Mouse (Mus musculus) limb, embryonic 11.5 days (tissue): Measurements from ENCODE around the gene Gng10. TPM values are rescaled to one million over a fixed set of nuclear protein-coding genes. Genes with fewer than 3 reads are reported as not detected.

ENCODE experiments used
- ATAC-seq: fragments of 200-750 bp; cut with Nextera tagmentation; 2 replicates; pipeline ENCODE4 v1.8.0; 2017; ENCODE audit warnings: low read depth; ENCODE audit not compliant: insufficient number of reproducible peaks, low FRiP score, low TSS enrichment
- DNase-seq: peaks from one replicate; pipeline ENCODE4 v3.0.0-alpha.2; 2015; ENCODE audit warnings: low spot score
- H3K27ac ChIP-seq: fragments of 300-500 bp; sonication (generic); replicated peaks from 2 replicates; pipeline ENCODE4 v1.5.1; 2014; ENCODE audit warnings: low read depth, mild to moderate bottlenecking, low read length
- H3K27me3 ChIP-seq: fragments of 300-500 bp; sonication (generic); 2 replicates; pipeline ENCODE4 v1.6.1; 2014; ENCODE audit warnings: mild to moderate bottlenecking, low read length, mixed read lengths; ENCODE audit not compliant: control insufficient read depth, insufficient read depth
- H3K36me3 ChIP-seq: fragments of 300-500 bp; sonication (generic); 2 replicates; pipeline ENCODE4 v1.6.1; 2014; ENCODE audit warnings: mild to moderate bottlenecking, low read length, moderate library complexity, mixed read lengths; ENCODE audit not compliant: control insufficient read depth, insufficient read depth
- H3K4me1 ChIP-seq: fragments of 300-500 bp; sonication (generic); 2 replicates; pipeline ENCODE4 v1.6.1; 2014; ENCODE audit warnings: low read length, mixed read lengths; ENCODE audit not compliant: control insufficient read depth, insufficient read depth
- H3K4me2 ChIP-seq: fragments of 300-500 bp; sonication (generic); 2 replicates; pipeline ENCODE4 v1.6.1; 2014; ENCODE audit warnings: low read depth, mild to moderate bottlenecking, moderate library complexity; ENCODE audit not compliant: severe bottlenecking
- H3K4me3 ChIP-seq: fragments of 300-500 bp; sonication (generic); 2 replicates; pipeline ENCODE4 v1.5.1; 2014; ENCODE audit warnings: low read depth, low read length
- H3K9ac ChIP-seq: fragments of 300-500 bp; sonication (generic); 2 replicates; pipeline ENCODE4 v1.6.1; 2014; ENCODE audit warnings: mild to moderate bottlenecking, low read length
- H3K9me3 ChIP-seq: fragments of 300-500 bp; sonication (generic); 2 replicates; pipeline ENCODE4 v1.6.1; 2016; ENCODE audit warnings: low read length; ENCODE audit not compliant: control insufficient read depth
- WGBS: fragments of 180-500 bp; shearing (Covaris S2); extraction: QIAGEN DNeasy Blood & Tissue Kit; methylation state at CpG from one replicate; pipeline ENCODE4 v1.1.7; 2014; 5-methylcytosine and 5-hydroxymethylcytosine counted together
- polyA plus RNA-seq: library from polyadenylated mRNA; unstranded; fragments of >200 nt; fragmentation: Nextera tagmentation; extraction: Ambion mirVana; gene quantifications from 2 replicates; pipeline ENCODE4 v1.2.1, GENCODE M21; 2014

The Gng10 gene
- polyA plus RNA-seq, 1 experiment from 2014 or later = 124 TPM

DNA sequence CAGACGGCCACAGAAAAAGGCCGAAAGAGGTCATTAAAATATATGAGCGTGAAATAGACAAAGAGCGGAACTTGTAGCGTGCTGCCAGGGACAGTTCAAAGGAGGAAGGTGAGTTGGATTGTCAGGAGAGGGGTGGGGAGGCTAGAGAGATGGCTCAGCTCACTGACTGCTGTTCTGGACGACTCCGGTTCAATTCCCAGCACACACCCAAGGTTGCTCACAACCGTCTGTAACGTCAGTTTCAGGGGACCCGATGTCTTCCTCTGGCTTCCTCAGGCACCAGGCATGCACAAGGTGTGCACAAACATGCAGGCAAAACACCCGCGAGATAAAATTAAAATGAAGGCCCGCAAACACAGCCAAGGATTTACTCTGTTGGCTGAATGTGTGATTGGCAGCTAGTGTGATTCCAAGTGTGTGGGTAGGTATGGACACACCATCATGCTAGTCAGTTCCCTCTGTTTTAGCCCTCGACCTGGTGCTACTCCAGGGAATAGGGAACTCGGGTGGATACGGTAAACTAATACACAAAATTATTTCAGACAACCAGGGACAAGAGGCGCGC is 980 bp downstream of the Gng10 start:
- ATAC-seq = no peak
- Histone ChIP-seq H3K4me1 (no peaks in the 10 kb centered on the region), H3K4me3 (peak overlapping the region; percentile 82), H3K9ac (peak overlapping the region; percentile 92), H3K4me2 (peak overlapping the region; percentile 66), H3K36me3 (no peaks in the 10 kb centered on the region), H3K27ac (no peak overlapping the region), H3K9me3 (no peaks in the 10 kb centered on the region), H3K27me3 (no peaks in the 10 kb centered on the region)
- no peak for DNase-seq
- 62% methylated on average over 18 of the region's 18 CpGs for WGBS

DNA sequence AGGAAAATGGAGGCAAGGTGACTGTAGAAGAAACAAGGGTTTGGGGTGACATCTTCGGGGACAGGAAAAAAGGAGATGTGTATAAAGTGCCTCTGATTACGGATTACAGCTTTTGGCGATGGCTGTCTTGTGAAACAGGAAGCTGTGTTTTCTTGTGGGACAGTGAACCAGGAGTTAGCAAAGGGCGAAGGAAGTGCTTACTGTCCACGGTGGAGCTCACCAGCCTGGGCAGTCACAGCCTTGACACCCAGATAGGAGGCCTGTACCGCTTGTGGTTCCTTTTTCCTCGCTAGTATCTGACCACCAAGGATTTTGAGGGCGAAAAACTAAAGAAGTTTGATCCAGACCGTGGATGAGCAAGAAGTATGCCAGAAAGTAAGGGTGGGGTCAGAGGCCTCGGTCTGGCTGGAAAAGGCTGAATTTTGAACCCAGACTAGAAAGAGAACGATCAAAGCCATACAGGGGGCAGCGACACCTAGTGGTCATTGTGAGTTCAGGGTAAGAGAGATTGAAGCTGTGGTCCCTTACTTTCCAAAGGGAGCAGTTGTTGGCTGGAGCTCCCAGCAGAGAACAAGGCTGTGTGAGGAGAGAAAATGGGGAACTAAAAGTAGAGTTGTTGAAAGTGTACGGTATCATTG is 1.7 kb downstream of the Gng10 start:
- 58% methylated on average over 13 of the region's 13 CpGs for WGBS
- DNase-seq (peak; percentile 85), ATAC-seq (no peak)
- Histone ChIP-seq H3K4me1 (no peaks in the 10 kb centered on the region), H3K27ac (no peak overlapping the region), H3K9ac (no peak overlapping the region), H3K9me3 (no peaks in the 10 kb centered on the region), H3K4me2 (no peak overlapping the region), H3K4me3 (no peak overlapping the region), H3K36me3 (no peaks in the 10 kb centered on the region), H3K27me3 (no peaks in the 10 kb centered on the region)

DNA sequence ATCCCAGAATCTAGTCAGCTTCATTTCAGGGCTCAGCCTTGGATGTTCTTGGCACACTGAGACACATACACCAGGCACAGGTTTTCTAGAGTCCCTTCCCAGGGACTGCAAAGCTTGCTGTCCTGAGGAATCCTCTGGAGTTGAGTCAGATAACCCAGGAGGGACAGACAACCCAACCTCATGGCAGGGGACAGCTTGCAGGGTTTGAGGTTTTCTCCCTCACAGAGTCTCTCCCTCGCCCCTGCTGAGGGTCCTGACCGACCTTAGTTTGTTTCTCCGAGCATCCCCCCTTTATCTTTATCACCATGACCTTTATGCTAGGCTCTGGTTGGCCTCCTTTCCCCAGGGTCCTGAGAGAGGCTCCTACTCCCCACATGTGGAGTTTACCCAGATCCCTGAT is 2.6 kb downstream of the Gng10 start:
- Histone ChIP-seq H3K4me1 (no peaks in the 10 kb centered on the region), H3K4me2 (no peak overlapping the region), H3K27ac (no peak overlapping the region), H3K36me3 (no peaks in the 10 kb centered on the region), H3K27me3 (no peaks in the 10 kb centered on the region), H3K9me3 (no peaks in the 10 kb centered on the region), H3K9ac (no peak overlapping the region), H3K4me3 (no peak overlapping the region)
- WGBS = 74% methylated on average over 3 of the region's 3 CpGs
- DNase-seq (no peak), ATAC-seq (no peak)

DNA sequence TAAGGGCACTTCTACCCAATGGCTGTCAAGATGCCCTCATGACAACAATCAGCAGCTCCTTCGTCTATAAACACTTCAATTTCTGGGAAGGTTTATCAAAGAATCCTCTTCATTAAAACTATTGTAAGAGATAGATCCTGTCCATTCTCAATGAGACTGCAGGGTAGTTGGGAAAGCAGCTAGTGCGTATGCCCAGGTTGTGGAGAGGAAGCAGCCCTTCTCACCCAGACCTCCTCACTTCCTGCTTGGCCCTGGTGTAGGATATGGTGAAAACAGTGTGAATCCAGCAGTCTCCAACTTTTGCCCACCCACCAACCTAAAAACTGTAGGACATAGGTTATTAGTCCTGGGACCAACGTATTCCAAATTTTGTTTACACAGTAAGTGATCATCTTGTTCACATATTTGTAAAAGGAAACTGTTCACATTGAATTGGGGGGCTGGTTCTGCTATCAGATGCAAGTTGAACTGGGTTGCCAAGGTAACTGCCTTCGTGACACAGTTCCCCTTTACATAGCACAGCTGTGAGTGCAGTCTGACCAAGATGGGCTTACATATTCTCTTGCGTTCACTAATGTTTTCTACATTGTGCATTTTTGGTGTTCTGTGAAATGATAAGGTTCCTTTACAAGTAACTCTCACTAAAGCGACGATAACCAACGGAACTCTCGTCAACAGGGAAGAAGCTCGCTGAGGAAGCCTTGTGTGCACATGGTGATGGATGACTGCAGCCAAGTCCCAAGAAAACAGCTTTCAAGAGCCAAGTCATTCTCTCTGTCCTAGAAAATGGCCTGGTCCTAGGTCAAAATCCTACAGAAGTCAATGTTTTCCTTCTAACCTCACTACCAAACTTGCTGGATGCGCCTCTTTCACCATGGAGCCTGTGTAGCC is 5.8 kb downstream of the Gng10 start:
- H3K36me3 ChIP-seq = no peaks in the 10 kb centered on the region
- no peaks in the 10 kb centered on the region for H3K9me3 ChIP-seq
- H3K4me1 ChIP-seq = no peaks in the 10 kb centered on the region
- ATAC-seq (no peak), DNase-seq (no peak)
- H3K27ac ChIP-seq = no peak overlapping the region
- H3K27me3 ChIP-seq = no peaks in the 10 kb centered on the region
- H3K4me3 ChIP-seq = no peak overlapping the region
- no peak overlapping the region for H3K4me2 ChIP-seq
- H3K9ac ChIP-seq = no peak overlapping the region
- WGBS = 90% methylated on average over 11 of the region's 11 CpGs

DNA sequence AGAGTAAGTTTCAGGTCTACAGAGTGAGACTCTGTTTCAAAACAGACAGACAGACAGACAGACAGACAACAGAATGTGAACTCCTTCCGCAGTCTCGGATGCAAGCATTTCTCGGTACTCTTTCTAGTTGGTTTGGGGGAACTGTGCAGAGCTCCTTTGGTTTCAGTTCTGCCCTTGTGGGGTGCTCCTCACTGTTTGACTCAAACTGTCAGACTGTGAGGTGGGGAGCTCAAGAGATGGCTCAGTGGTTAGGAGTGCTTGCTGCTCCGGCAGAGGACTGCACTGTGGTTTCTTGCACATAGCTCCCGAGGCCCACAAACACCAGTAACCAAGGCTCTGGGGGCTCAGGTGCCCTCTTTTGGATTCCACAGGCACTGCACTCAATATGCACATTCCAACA is 8.2 kb downstream of the Gng10 start:
- Histone ChIP-seq H3K4me3 (no peak overlapping the region), H3K36me3 (no peaks in the 10 kb centered on the region), H3K9me3 (no peaks in the 10 kb centered on the region), H3K9ac (no peak overlapping the region), H3K4me2 (no peak overlapping the region), H3K4me1 (no peaks in the 10 kb centered on the region), H3K27me3 (no peaks in the 10 kb centered on the region), H3K27ac (no peak overlapping the region)
- ATAC-seq (no peak), DNase-seq (no peak)
- WGBS = 97% methylated on average over 5 of the region's 5 CpGs

DNA sequence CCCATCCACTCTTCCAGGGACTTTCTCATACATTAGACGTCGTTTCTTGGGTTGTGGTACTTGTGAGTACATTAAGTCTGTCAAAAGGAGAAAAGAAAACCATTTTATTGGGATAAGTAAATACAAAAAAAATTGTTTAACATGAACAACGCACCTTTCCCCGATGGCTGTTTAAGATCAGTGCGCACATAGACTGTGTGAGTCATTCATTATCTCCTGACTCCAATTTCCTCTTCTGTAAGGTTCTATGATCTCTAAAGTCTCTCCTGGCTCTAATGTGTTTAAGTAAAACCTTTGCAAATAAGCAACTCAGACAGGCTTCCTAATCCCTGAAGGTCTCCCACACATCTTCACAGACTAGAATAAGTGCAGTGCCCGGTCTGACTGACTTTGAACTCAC is 9.0 kb downstream of the Gng10 start:
- no peaks in the 10 kb centered on the region for H3K27me3 ChIP-seq
- no peaks in the 10 kb centered on the region for H3K9me3 ChIP-seq
- ATAC-seq (no peak), DNase-seq (no peak)
- H3K36me3 ChIP-seq = no peaks in the 10 kb centered on the region
- no peak overlapping the region for H3K4me2 ChIP-seq
- no peaks in the 10 kb centered on the region for H3K4me1 ChIP-seq
- no peak overlapping the region for H3K4me3 ChIP-seq
- 89% methylated on average over 6 of the region's 6 CpGs for WGBS
- H3K9ac ChIP-seq = no peak overlapping the region
- no peak overlapping the region for H3K27ac ChIP-seq

DNA sequence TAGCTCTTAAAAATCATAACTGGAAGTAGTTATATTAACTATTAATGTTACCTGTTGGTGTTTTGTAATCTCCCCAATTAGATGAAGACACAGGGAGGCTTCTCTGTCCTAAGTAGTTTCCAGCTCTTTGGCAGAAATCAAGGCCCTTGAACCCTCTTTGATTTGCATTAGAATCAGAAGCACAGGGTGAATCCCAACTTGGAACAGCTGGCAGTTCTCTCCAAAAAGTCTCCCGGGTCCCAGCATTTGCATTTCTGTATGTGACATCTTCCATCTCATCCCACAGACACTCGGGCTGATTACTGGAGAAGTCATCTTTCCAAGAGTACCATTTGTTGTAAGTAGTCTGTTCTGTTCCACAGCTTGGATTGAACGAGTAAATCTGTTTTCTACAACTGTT is 12.3 kb downstream of the Gng10 start:
- no peak for ATAC-seq
- Histone ChIP-seq H3K9me3 (no peaks in the 10 kb centered on the region), H3K4me3 (no peak overlapping the region), H3K4me2 (no peak overlapping the region), H3K4me1 (no peaks in the 10 kb centered on the region), H3K9ac (no peak overlapping the region), H3K36me3 (no peaks in the 10 kb centered on the region), H3K27me3 (no peaks in the 10 kb centered on the region), H3K27ac (no peak overlapping the region)
- 47% methylated on average over 3 of the region's 3 CpGs for WGBS
- DNase-seq = no peak

DNA sequence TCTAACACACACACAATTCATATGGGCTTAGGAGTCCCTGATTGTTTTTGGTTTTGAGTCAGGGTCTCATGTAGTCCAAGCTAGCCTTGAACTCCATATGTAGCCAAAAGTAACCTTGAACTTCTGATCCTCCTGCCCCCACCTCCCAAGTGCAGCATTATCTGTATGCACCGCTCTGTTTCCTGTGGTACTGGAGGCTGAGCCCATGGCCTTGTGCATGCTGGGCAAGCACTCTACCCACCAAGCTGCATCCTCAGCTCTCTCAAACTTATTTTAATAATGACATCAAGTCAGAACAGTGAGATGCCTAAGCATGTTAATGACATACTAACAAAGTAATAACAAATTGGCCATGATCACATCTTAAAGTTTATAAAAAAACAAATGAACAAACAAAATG is 16.2 kb downstream of the Gng10 start:
- DNase-seq = no peak
- no peak overlapping the region for H3K9ac ChIP-seq
- no peaks in the 10 kb centered on the region for H3K27me3 ChIP-seq
- H3K4me3 ChIP-seq = no peak overlapping the region
- H3K9me3 ChIP-seq = no peaks in the 10 kb centered on the region
- no peak overlapping the region for H3K4me2 ChIP-seq
- no peak for ATAC-seq
- no peak overlapping the region for H3K27ac ChIP-seq
- H3K4me1 ChIP-seq = no peaks in the 10 kb centered on the region
- 90% methylated on average over 1 of the region's 1 CpGs for WGBS
- no peaks in the 10 kb centered on the region for H3K36me3 ChIP-seq
